Mouse (Mus musculus): ENCODE measurements around the gene Vamp3.

The Vamp3 gene

DNA sequence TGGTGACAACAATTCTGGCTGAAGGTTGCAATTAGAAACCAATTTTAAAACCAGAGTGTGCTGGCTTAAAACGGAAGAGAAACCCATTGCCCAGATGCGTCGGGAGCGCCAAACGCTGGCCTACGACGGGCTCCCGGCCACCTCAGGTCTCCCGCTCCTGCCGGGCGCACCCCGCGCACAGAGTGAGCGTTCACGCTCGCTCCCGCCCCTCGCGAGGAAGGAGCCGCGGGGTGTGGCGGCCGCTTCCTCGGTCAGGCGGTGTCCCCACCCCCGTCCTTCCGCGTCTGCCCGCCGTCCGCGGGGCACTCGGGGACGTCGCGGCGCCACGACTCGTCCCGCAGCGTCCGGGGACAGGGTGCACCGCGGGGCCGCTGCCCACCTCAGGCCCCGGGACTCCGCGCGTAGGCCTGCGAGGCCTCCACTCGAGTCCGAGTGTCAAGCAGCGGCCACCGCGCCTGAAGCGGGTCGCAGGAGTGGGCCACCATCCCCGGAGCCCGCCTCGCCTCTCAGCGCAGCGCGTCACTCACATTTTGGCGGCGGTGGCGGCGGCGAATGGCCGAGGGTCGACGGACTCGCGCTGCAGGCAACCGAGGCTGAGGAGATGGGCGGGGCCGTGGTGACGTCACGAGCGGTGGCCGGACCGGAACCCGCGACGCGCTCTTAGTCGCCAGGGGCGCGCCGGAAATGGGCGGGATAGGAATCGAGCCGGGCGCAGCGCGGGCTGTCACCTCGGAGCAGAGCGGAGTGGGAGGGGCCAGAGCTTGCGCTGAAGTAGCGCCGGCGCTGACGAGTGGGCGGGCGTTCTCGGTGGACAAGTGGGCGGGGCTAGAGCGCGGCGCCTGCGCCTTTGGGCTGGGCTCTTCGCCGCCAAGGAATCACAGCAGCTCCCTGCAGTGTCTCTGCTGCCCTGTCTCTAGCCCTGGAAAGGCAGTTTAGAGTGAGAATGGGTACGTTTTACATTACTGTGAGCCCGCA lies at the start of gene Vamp3:
Gene Vamp3, minus strand, starts transcription at position 617 of the 975 bp plus-strand sequence.
- peak; percentile 97 to 98 for DNase-seq (ENCODE audit: low spot score in 2 of 2)

DNA sequence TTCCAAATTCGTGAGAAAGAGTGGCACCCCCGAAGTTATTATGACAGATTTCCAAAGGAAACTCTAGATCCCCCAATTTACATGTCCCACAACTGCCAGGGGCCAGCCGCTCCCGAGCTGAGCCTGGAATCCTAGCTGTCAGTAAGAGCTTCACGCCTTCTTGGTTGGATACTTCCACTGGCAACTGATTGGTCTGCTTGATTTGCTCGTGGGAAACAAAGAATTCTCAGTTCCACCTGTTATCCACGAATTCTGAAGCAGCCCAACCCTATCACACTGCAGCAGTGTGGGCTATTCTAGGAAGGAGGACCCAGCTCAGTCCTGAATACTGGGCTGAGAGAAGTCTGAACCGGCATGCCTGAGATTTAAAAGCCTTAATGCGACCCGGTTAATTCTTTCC lies 48.7 kb upstream of the Vamp3 start:
- no peak for DNase-seq (ENCODE audit: low spot score in 2 of 2)

DNA sequence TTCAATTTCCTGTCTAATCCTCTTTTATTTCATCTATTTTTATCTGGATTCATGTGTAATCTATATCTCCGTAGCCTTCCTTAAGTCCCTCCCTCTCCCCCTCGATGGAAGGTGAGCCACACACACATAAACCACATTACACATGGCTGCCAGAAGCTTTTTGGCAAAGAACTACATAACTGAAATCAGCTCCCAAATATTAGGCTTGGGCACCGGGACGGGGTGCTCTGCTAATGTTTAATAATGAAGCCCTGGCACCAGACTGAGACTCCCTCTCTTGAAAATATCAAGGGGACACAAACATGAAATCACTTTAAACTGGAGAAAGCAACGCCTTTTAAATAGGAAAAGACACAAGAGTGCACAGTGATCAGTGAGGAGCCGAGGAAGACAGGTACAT lies 48.1 kb upstream of the Vamp3 start:
- DNase-seq (ENCODE audit: low spot score in 2 of 2), result no peak

DNA sequence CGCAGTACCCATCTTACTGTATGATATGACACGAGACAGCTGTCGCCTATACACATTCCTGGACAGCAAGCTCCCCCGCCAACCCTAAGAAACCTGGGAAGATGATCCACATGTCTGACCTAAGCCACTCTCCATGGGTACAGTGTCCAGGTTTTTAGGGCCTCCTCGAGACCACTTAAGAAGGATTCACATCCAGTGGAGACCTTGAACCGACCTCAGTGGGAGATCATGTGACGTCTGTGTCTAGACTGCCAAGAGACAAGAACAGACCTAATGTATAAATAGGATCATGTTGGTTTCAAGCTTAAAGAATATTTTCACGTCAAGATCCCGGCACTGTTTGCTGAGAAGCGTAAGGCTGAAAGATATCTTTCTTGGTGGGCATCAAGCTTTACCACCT lies 46.4 kb upstream of the Vamp3 start:
- DNase-seq (ENCODE audit: low spot score in 2 of 2), result no peak

DNA sequence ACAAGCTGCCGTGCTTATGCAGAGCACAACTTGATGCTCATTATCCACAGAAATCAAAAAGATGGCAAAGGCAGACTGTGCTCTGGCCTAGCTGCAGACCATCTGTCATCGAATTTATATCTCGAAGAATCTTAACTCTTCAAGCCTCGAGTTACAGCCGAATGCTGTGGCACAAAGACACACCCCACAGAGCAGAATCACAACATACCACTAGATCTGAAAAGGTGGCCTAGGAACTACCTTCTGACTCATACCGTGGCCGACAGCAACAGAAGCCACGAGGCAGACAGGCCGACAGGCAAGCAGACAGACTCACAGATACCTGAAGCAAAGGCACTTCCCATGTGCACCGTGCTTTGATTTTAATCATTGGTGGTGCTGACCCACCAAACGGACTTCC lies 45.9 kb upstream of the Vamp3 start:
- DNase-seq (ENCODE audit: low spot score in 2 of 2), result no peak

DNA sequence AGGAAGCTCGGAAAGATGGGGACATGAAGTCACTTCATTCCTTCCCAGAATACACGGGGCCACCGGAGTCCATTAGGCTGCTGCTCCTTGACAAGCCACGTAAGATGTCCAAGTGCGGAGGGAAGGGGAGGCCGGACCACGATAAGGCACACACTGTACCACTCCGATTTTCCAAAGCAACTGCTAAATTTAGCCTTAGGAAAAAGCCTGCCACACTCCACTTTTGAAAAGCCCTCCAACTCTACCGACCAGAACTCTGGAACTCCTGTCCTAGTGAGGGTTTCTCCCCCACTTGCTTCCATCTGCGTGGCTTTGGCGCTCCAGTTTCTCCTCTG lies 39.3 kb upstream of the Vamp3 start:
- DNase-seq (ENCODE audit: low spot score in 2 of 2), result peak in 1 of 2 experiments; percentile 48

DNA sequence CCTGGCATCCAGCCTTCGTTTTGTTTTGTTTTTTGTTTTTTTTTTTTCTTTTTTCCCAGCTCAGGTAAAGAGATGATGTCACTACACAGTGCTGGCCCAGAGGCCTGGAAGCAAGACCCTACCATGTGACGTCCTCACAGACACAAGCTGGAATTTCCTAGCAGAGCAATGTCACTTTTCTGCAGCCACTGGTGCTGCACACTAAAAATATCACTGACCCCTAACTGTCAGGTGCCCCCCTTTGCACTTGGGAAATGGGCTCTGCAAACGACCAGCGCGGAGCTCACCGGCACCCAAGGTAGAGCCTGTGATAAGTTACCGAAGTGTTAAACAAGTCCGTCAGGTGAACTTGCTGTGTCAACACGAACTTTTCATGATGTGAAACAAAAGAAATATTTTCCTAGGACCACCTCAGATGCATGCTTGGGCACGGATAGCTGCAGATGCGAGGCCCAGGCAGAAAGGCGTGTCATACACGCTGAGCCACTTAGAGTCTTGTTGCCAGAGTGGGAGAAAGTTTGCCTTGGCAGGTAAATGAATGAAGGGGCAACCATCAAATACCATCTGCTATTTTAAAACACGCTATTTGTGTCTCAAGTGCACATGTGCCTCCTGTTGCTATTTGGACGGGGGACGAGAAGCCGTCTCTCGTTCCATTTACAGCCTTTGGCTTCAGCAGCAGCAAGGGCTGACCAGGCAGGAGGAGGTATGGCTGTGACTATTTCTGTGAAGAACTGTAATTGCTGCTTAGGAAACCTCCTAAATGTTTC lies 38.8 kb upstream of the Vamp3 start:
- peak; percentile 51 to 68 for DNase-seq (ENCODE audit: low spot score in 2 of 2)

DNA sequence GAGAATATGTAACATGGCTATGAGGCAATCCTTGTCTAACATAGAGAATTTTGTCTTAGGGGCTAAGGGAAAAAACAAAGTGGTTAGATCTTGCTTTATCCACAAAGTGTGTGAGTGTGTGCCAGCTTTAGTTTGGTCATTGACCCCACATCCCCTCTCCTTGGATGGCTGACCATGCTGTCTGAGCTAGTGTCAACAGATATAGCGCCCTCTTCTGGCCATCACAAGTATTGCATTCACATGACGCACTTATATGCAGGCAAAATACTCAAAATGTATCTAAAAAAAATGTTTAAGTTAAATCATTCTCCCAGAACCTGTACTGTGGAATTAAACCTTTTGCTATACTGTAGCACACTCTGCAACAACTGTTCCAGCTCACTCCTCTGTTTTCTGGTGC lies 37.4 kb upstream of the Vamp3 start:
- no peak for DNase-seq (ENCODE audit: low spot score in 2 of 2)

DNA sequence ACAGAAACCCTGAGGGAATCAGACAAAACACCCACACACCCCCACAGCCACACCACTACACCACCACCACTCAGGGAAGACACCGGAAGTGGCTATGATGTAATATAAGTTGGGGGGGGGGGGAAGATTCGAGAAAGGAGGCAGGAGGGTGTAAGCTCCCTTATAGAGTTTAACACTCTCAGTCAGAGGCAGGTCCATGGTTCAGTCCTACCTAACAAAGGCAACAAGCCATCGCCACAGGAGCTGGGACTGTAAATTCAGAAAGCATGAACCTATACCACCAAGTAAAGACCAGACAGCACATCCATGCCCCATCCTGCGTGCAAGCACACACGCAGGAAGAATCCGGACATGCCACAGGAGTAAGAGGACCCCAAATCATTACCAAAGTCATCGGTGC lies 31.5 kb upstream of the Vamp3 start, which contains the start of gene Gm13090:
Gene Gm13090, plus strand, starts transcription at position 301 of the 400 bp plus-strand sequence.
- DNase-seq (ENCODE audit: low spot score in 2 of 2), result no peak

DNA sequence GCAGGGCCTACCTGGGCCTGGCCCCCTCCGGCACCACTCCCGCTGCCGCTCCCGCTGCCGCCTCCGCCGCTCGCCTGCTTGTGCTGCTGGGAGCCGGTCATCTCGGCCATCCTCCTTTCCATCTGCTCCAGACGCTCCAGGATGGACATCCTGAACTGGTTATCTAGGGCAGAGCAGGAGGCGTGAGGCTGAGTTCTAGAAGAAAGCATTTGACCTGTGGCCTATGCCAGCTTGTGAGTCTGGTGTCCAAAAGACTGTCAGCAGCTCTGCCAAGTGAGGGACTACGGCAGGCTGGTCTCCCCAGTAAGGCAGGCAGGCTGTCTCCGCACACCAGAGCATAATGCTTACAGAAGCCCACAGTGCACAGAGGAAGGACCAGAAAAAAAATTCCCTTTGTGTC lies 31.1 kb upstream of the Vamp3 start:
- peak; percentile 51 to 59 for DNase-seq (ENCODE audit: low spot score in 2 of 2)

DNA sequence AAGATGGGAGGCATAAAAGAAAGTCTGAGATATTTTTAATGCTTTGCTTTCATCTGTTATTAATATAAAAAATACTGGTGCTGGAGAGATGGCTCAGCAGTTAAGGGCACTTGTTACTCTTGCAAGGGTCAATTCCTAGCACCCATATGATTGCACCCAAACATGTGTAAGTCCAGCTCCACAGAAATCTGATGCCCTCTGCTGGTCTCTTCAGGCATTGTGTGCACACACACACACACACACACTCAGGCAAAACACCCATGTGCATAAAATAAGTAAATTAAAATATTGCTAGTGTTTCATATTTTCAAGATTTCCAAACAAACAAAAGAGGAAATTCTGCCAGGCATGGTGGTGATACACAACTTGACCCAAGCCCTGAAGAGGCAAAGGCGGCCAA lies 29.6 kb upstream of the Vamp3 start:
- DNase-seq (ENCODE audit: low spot score in 2 of 2), result no peak

DNA sequence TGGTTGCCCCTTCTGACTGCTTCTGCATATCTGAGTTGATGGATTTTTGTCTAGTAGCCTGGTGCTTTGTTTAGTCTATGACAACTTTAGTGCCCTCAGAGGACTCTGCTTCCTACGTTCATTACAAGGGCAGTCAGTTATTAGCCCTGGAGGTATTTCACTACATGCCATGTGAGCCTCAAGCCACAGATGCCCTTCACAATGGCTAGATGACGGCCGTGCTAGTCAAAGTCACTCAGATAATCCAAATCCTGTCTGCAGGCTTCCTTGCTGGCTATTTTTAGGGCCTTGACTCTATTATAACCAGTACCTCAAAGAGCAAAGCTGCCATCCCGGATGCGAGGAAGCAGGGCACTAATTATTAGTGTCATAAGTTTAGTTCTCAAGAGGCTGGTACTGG lies 25.3 kb upstream of the Vamp3 start:
- peak; percentile 69 to 71 for DNase-seq (ENCODE audit: low spot score in 2 of 2)

DNA sequence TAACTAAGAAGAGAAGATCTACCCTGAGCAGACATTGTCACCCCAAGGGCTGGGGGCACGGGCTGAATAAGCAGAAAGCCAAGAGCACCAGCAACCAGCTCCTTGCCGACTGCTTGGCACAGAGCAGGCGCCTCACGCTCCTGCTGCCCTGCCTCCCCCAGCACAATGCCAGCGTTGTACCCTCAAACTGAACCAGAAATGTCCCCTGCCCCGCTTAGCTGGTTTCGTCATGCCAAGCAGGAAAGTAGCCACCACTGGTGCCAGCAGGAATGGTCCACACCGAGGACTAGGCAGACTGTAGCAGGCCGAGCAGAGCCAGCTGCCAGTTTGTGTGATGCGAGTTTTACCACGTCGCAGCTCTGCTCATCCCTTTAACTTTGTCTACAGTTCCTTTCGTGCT lies 24.2 kb upstream of the Vamp3 start:
- DNase-seq (ENCODE audit: low spot score in 2 of 2), result no peak

DNA sequence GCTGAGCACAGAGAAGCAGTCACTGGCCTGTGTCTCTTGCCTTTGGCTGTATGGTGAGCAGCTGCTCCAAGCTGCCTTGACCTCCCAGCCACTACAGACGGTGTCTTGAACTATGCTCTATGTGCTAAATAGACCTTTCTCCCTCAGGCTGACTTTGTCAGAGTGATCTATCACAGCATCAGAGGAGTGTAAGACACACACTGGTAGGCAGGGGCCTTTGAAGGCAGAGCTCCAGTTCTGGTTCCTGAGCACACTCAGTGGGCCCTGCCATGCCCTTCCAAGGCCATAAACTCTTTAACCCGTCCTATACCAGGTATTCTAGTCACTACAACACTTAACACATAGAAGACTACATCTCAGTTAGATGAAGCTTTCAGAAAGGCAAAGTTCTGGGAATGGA lies 23.6 kb upstream of the Vamp3 start:
- no peak for DNase-seq (ENCODE audit: low spot score in 2 of 2)

DNA sequence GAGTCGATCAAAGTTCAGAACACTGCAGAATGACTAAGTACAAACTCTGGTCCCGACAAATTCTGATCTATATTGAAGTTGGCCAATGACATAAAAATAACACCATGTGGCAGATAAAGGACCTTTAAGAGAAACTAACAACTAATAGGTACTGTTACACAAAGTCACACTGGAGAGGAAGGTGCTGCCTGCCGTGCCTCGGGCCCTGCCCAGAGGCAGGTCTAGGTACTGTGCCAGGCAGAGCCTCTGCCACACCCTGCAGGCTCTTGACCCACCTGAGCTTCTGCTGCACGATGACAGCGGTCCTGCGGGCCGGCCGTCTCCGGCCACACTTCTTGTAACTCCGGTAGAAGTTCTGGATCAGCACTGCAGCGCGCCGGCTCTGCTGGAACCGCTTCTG lies 17.1 kb upstream of the Vamp3 start:
- no peak for DNase-seq (ENCODE audit: low spot score in 2 of 2)

DNA sequence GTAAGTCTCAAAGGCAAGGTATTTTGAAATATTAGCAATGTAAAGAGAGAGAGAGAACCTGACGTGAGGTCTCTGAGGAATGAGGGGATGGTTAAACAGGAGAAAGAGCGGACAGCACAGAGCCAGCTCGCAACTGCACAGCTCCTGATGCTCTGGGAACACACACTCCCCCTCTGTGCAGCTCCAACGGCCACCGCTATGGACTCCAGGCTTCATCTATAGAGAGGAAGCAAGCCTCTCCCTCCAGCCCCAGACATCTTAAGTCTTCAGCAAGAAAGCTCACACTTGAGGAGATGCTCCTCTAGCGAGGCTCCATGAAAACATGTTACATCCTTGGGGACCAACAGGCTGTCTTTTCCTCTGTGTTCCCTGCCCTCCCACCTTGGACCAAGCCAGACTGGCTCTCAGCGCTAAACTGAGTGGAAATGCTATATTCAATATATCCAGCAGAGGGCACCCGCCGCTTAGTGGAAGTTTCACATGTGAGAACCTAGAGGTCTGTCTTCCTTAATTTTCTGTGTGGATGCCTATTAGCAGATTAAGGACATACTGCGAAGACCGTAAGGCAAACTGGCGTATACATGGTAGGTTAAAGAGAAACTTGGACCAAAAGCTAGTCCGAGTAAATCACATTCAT lies 15.5 kb upstream of the Vamp3 start:
- DNase-seq (ENCODE audit: low spot score in 2 of 2), result peak; percentile 41 to 66

DNA sequence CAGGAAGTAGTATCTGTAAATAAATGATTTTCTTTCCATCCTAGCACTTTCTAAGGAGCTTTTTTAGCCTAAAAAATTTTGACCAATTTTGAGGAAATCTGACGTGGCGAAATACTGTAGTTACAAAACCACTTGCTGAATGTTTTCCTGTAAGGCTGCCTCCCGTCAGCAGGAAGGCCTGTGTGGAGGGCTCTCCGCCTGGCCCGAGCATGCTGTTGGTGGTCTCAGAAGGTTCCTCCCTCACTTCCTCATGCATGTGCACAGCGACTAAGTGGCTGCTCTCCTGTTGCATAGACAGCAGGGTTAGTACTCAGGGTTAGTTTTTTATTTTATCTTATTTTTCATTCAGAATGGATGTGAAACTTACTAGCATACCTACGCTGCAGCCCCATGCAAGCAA lies 13.2 kb upstream of the Vamp3 start:
- DNase-seq (ENCODE audit: low spot score in 2 of 2), result no peak

DNA sequence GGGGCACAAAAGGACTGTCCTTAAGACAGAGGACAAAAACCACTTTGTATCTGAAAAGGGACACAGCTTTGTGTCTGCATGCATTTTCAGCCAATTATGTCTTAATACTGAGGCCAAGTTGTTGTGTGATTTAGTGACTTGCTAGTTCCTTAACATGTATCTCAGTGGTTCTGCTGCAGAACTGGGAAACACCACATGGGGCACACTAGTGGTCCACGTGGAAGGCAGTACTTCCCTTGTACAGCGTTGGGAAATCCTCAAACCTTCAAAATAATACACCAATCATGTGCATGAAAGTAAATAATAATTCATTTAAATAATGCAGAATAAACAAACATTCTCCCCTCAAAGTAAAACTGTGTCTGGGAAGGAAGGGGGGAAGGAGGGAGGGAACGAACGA lies 11.0 kb upstream of the Vamp3 start:
- DNase-seq (ENCODE audit: low spot score in 2 of 2), result no peak

DNA sequence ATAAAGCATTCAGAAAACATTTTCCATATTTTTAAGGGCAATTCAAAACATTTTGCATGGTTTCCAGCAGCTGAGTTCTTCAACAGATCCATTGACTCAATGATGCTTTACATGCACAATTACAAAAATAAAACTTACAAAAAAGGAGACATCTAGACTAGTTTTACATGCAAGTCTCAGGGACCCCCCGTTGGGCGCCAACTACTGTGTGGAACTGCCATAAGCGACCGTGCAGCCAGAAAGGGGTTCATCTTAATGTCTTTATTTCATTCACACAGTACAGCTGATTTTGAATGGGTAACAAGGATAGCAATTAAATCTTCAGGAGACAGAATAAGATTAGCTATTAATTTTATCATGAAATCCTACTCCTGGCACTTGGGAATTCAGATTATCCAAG lies 1.8 kb upstream of the Vamp3 start:
- DNase-seq (ENCODE audit: low spot score in 2 of 2), result no peak

DNA sequence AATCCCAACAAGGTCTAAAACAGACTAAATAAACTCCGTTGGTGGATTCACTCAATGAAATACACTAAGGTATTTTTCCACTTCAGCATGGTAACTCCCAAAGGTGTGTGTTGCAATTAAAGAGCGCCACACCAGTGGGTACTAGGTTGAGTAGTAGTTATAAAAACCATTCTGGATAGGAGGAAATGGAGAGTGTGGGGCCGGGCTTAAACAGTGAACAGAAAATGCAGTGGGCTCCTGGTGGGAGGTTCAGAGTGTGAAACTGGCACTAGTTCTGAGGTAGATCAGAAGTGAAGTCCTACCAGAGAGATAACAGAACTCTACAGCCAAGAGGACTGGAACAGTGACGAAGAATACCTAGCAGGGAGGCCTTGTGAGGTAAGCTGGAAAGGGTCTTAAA lies 871 bp upstream of the Vamp3 start:
- no peak for DNase-seq (ENCODE audit: low spot score in 2 of 2)

DNA sequence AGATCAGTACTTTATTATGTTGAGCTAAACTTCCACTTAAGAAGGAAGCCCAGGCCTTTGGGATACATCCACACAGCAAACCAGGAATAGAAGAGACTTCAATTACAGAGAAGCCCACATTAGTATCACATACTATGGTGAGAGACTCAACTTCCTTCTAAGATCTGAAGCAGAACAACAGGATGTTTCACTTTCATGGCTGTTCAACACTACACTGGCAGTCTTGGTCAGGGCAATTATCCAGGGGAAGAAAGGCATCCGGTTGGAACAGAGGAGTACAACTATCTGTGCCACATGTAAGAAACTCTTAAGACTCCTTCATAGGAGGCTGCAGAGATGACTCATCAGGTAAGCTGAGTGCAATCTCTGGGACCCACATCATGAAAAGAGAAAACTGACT lies 6.6 kb downstream of the Vamp3 start:
- DNase-seq (ENCODE audit: low spot score in 2 of 2), result no peak

DNA sequence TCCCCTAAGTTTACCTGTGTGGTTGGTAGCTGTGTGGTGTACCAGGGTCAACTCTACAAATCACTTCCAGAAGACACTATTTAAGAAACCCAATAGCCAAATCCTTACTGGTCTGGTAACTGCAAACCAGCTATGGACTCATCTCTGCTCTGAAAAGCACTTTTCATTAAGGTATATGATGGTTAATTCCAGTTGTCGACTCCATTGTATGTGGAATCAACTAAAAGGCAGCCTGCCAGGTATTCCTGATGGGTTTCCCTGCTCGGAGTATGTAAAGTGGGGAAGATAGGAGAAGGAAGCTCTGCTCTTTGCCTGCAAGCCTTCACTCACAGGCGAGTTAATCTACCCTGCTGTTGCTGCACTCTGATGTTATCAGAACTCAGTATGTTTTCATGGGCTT lies 11.2 kb downstream of the Vamp3 start:
- DNase-seq (ENCODE audit: low spot score in 2 of 2), result no peak
